ENCODE assay signal across 8 mouse cellular contexts in the genomic region with DNA sequence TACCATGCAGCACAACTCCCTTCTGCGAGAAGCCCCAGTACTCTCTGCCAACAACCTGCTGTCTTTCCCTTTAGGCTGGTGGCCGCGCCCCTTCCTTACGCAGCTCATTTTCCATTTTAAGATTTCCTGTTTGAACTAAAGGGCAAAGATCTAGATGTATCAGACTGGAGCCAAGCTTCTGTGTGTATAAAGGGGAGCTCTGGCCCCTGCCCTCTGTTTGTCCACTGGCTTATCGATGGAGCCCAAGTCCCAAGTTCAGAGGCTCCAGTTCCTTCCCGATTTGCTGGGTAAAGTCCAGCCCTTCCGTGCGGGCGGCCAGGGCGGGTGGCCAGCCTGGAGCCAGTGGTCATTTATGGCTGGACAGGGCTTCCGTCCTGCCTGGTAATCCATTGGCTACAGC.
DNase-seq lines count a peak whose midpoint lies in the region; ATAC-seq lines count a peak whose summit lies in the region.
"Had no signal": no experiment of that assay in that cellular context is flagged by ENCODE, and none has a peak within 500 bp of the region (broad histone marks: within the 10 kb centered on the region; RNA-seq: fewer than 3 reads in every experiment).

No protein-coding gene starts in this region.

- H3K4me3 ChIP-seq in brown adipose tissue, adult 24 weeks (ENCODE audit: insufficient read depth, low read depth, low read length) = no peak overlapping the region
- H3K4me3 ChIP-seq in heart, embryonic 16.5 days (ENCODE audit: low read length) = no peak overlapping the region
- no peak overlapping the region for H3K4me3 ChIP-seq in forebrain, embryonic 16.5 days (replicated peaks; ENCODE audit: low read length)
- no peak overlapping the region for H3K4me3 ChIP-seq in embryonic facial prominence, embryonic 10.5 days
- no peak overlapping the region for H3K4me3 ChIP-seq in limb, embryonic 10.5 days

- no peaks in the 10 kb centered on the region for H3K36me3 ChIP-seq in heart, embryonic 16.5 days (ENCODE audit: control insufficient read depth, insufficient read depth)
- H3K36me3 ChIP-seq in forebrain, embryonic 16.5 days (ENCODE audit: control insufficient read depth, insufficient read depth) = no peaks in the 10 kb centered on the region
- H3K36me3 ChIP-seq in embryonic facial prominence, embryonic 10.5 days (replicated peaks) = no peaks in the 10 kb centered on the region
- no peaks in the 10 kb centered on the region for H3K36me3 ChIP-seq in limb, embryonic 10.5 days

- ATAC-seq in heart, embryonic 16.5 days (replicated peaks; ENCODE audit: extremely low read depth, insufficient read depth, low FRiP score) = peak; percentile 37
- ATAC-seq in forebrain, embryonic 16.5 days = no peak

- peak overlapping the region; percentile 88 for H3K27ac ChIP-seq in brown adipose tissue, adult 24 weeks (replicated peaks; ENCODE audit: low read depth, low read length)
- H3K27ac ChIP-seq in heart, embryonic 16.5 days (ENCODE audit: low read length) = no peak overlapping the region
- H3K27ac ChIP-seq in forebrain, embryonic 16.5 days (ENCODE audit: low read length) = no peak overlapping the region
- H3K27ac ChIP-seq in embryonic facial prominence, embryonic 10.5 days (replicated peaks) = no peak overlapping the region
- no peak overlapping the region for H3K27ac ChIP-seq in limb, embryonic 10.5 days

- no peak overlapping the region for H3K4me2 ChIP-seq in heart, embryonic 16.5 days (ENCODE audit: low read depth, low read length)
- H3K4me2 ChIP-seq in forebrain, embryonic 16.5 days (ENCODE audit: low read length) = no peak overlapping the region

- no peaks in the 10 kb centered on the region for H3K27me3 ChIP-seq in heart, embryonic 16.5 days (ENCODE audit: control insufficient read depth, insufficient read depth, low read length)
- no peaks in the 10 kb centered on the region for H3K27me3 ChIP-seq in forebrain, embryonic 16.5 days (replicated peaks; ENCODE audit: control insufficient read depth, insufficient read depth, low read length)
- no peaks in the 10 kb centered on the region for H3K27me3 ChIP-seq in embryonic facial prominence, embryonic 10.5 days (replicated peaks; ENCODE audit: low read depth, poor library complexity, severe bottlenecking)
- no peaks in the 10 kb centered on the region for H3K27me3 ChIP-seq in limb, embryonic 10.5 days (ENCODE audit: low read depth, poor library complexity, severe bottlenecking)

- no peak overlapping the region for H3K9ac ChIP-seq in heart, embryonic 16.5 days (ENCODE audit: low read length)
- H3K9ac ChIP-seq in forebrain, embryonic 16.5 days (replicated peaks; ENCODE audit: low read depth, low read length) = no peak overlapping the region

- no peaks in the 10 kb centered on the region for H3K9me3 ChIP-seq in heart, embryonic 16.5 days (replicated peaks; ENCODE audit: control insufficient read depth, low read length)
- no peaks in the 10 kb centered on the region for H3K9me3 ChIP-seq in forebrain, embryonic 16.5 days (ENCODE audit: control insufficient read depth, low read length)
- no peaks in the 10 kb centered on the region for H3K9me3 ChIP-seq in embryonic facial prominence, embryonic 10.5 days
- no peaks in the 10 kb centered on the region for H3K9me3 ChIP-seq in limb, embryonic 10.5 days (replicated peaks)

- peak; percentile 13 to 25 for DNase-seq in kidney, postnatal 4 days
- peak; percentile 89 for DNase-seq in lung, postnatal 36 days
- no peak for DNase-seq in embryonic facial prominence, embryonic 10.5 days (ENCODE audit: low spot score)
- DNase-seq in limb, embryonic 10.5 days (ENCODE audit: low spot score) = no peak
- DNase-seq: cerebellum, adult 11-12 months had no signal

- peaks cover 15% of the 10 kb centered on the region; the same call in 1 of the 2 replicates for H3K4me1 ChIP-seq in brown adipose tissue, adult 24 weeks (ENCODE audit: control insufficient read depth, insufficient read depth, insufficient read length, low read length)
- H3K4me1 ChIP-seq in heart, embryonic 16.5 days (ENCODE audit: control insufficient read depth, insufficient read depth, low read length) = no peaks in the 10 kb centered on the region
- H3K4me1 ChIP-seq in forebrain, embryonic 16.5 days (replicated peaks; ENCODE audit: control insufficient read depth, insufficient read depth, low read length) = no peaks in the 10 kb centered on the region
- no peaks in the 10 kb centered on the region for H3K4me1 ChIP-seq in embryonic facial prominence, embryonic 10.5 days
- H3K4me1 ChIP-seq in limb, embryonic 10.5 days = no peaks in the 10 kb centered on the region

- 72% methylated on average over 11 of the region's 11 CpGs for WGBS in heart, embryonic 16.5 days
- WGBS in forebrain, embryonic 16.5 days = 90% methylated on average over 11 of the region's 11 CpGs
- WGBS in embryonic facial prominence, embryonic 10.5 days = 89% methylated on average over 11 of the region's 11 CpGs
- WGBS in limb, embryonic 10.5 days = 92% methylated on average over 11 of the region's 11 CpGs

Comparison
In these comparisons a context has a peak if more than half of its experiments do, and no peak if none do; other contexts are left out.
1. DNase-seq: peak in kidney, postnatal 4 days (2 of 2) and lung, postnatal 36 days (single experiment); none in embryonic facial prominence, embryonic 10.5 days (single experiment) and limb, embryonic 10.5 days (single experiment).